Mouse (Mus musculus) fibroblast of lung, adult 2 months (primary cell): ENCODE measurements around the gene Ghr.

Experiments
- DNase-seq: peaks from one replicate; pipeline ENCODE4 v3.0.0-alpha.2; 2011; ENCODE audit warnings: low read depth

Gene Ghr

GRCm38 (mm10) chr15:3536309-3536900 lies 46.9 kb downstream of the Ghr start:
- no peak for DNase-seq

GRCm38 (mm10) chr15:3514027-3514426 lies 69.3 kb downstream of the Ghr start:
- no peak for DNase-seq

GRCm38 (mm10) chr15:3512380-3512779 lies 70.9 kb downstream of the Ghr start:
- DNase-seq, result no peak

- DNase-seq, result no peak
Measured at GRCm38 (mm10) chr15:3511639-3512171, 71.6 kb downstream of the Ghr start.

- peak; percentile 32 for DNase-seq
Measured at GRCm38 (mm10) chr15:3509089-3509488, 74.2 kb downstream of the Ghr start.

GRCm38 (mm10) chr15:3507329-3507728 lies 76.0 kb downstream of the Ghr start:
- no peak for DNase-seq

- no peak for DNase-seq
Measured at GRCm38 (mm10) chr15:3504700-3505099, 78.6 kb downstream of the Ghr start.

- no peak for DNase-seq
Measured at GRCm38 (mm10) chr15:3501683-3502082, 81.6 kb downstream of the Ghr start.

GRCm38 (mm10) chr15:3499020-3499419 lies 84.3 kb downstream of the Ghr start:
- DNase-seq, result no peak

GRCm38 (mm10) chr15:3497946-3498580 lies 85.2 kb downstream of the Ghr start:
- DNase-seq, result no peak

- no peak for DNase-seq
Measured at GRCm38 (mm10) chr15:3490868-3491267, 92.4 kb downstream of the Ghr start.

- DNase-seq, result no peak
Measured at GRCm38 (mm10) chr15:3490011-3490410, 93.3 kb downstream of the Ghr start.

- no peak for DNase-seq
Measured at GRCm38 (mm10) chr15:3489180-3489579, 94.1 kb downstream of the Ghr start.

GRCm38 (mm10) chr15:3488601-3489000 lies 94.7 kb downstream of the Ghr start:
- no peak for DNase-seq

GRCm38 (mm10) chr15:3486691-3487090 lies 96.6 kb downstream of the Ghr start:
- no peak for DNase-seq

- no peak for DNase-seq
Measured at GRCm38 (mm10) chr15:3485367-3485766, 97.9 kb downstream of the Ghr start.

- DNase-seq, result peak; percentile 44
Measured at GRCm38 (mm10) chr15:3483451-3483850, 99.8 kb downstream of the Ghr start.

- DNase-seq, result no peak
Measured at GRCm38 (mm10) chr15:3469230-3469629, 114.1 kb downstream of the Ghr start.

GRCm38 (mm10) chr15:3466608-3467007 lies 116.7 kb downstream of the Ghr start:
- DNase-seq, result no peak

- DNase-seq, result peak; percentile 30
Measured at GRCm38 (mm10) chr15:3464754-3465153, 118.5 kb downstream of the Ghr start.

GRCm38 (mm10) chr15:3456543-3456942 lies 126.7 kb downstream of the Ghr start:
- DNase-seq, result peak; percentile 35

GRCm38 (mm10) chr15:3455572-3455971 lies 127.7 kb downstream of the Ghr start:
- no peak for DNase-seq

- no peak for DNase-seq
Measured at GRCm38 (mm10) chr15:3452080-3452752, 131.1 kb downstream of the Ghr start.
